Mouse (Mus musculus): Measurements from ENCODE around the gene Nap1l1. TPM values are rescaled to one million over a fixed set of nuclear protein-coding genes. Genes with fewer than 3 reads are reported as not detected.
"Not testable (repeated sequence)": the region's sequence is repeated elsewhere in the genome, so short reads cannot be mapped to it uniquely, and the experiment has no call there.

Gene Nap1l1
- polyA plus RNA-seq, 1 experiment from 2014 or later, result 407 TPM

- Histone ChIP-seq H3K4me3 (ENCODE audit: low read depth, low read length) (no peak overlapping the region), H3K36me3 (ENCODE audit: control insufficient read depth, insufficient read depth, low read length) (no peaks in the 10 kb centered on the region), H3K27me3 (ENCODE audit: control insufficient read depth, insufficient read depth, low read length) (no peaks in the 10 kb centered on the region), H3K9me3 (ENCODE audit: control insufficient read depth, low read length) (no peaks in the 10 kb centered on the region), H3K4me1 (replicated peaks; ENCODE audit: control insufficient read depth, insufficient read depth, low read length) (no peaks in the 10 kb centered on the region), H3K27ac (ENCODE audit: low read depth, low read length) (no peak overlapping the region), H3K4me2 (replicated peaks; ENCODE audit: low read depth, low read length) (no peak overlapping the region), H3K9ac (ENCODE audit: low read depth, low read length) (no peak overlapping the region)
- no peak for DNase-seq (ENCODE audit: low spot score)
- 81% methylated on average over 9 of the region's 9 CpGs for WGBS
- no peak for ATAC-seq (ENCODE audit: low FRiP score)
Measured at GRCm38 (mm10) chr10:111471166-111471565, 1.9 kb upstream of the Nap1l1 start.

- Histone ChIP-seq H3K27ac (ENCODE audit: low read depth, low read length) (peak overlapping the region; percentile 96), H3K36me3 (ENCODE audit: control insufficient read depth, insufficient read depth, low read length) (no peaks in the 10 kb centered on the region), H3K9me3 (ENCODE audit: control insufficient read depth, low read length) (no peaks in the 10 kb centered on the region), H3K4me3 (ENCODE audit: low read depth, low read length) (peak overlapping the region; percentile 91), H3K4me2 (replicated peaks; ENCODE audit: low read depth, low read length) (peak overlapping the region; percentile 46), H3K4me1 (replicated peaks; ENCODE audit: control insufficient read depth, insufficient read depth, low read length) (peaks cover 4% of the 10 kb centered on the region), H3K27me3 (ENCODE audit: control insufficient read depth, insufficient read depth, low read length) (no peaks in the 10 kb centered on the region), H3K9ac (ENCODE audit: low read depth, low read length) (peak overlapping the region; percentile 94)
- ATAC-seq (ENCODE audit: low FRiP score) (peak; percentile 80), DNase-seq (ENCODE audit: low spot score) (peak; percentile 78)
- under 1% methylated on average over 32 of the region's 58 CpGs for WGBS
Measured at GRCm38 (mm10) chr10:111473511-111474371, 718 bp downstream of the Nap1l1 start.

GRCm38 (mm10) chr10:111476301-111476700, 3.3 kb downstream of the Nap1l1 start:
- Histone ChIP-seq H3K4me3 (ENCODE audit: low read depth, low read length) (no peak overlapping the region), H3K4me2 (replicated peaks; ENCODE audit: low read depth, low read length) (0 out of 2 replicates have a peak overlapping the region, but pooled peaks have one; percentile 6), H3K4me1 (replicated peaks; ENCODE audit: control insufficient read depth, insufficient read depth, low read length) (peaks cover 4% of the 10 kb centered on the region), H3K27ac (ENCODE audit: low read depth, low read length) (no peak overlapping the region), H3K36me3 (ENCODE audit: control insufficient read depth, insufficient read depth, low read length) (no peaks in the 10 kb centered on the region), H3K9me3 (ENCODE audit: control insufficient read depth, low read length) (no peaks in the 10 kb centered on the region), H3K9ac (ENCODE audit: low read depth, low read length) (no peak overlapping the region), H3K27me3 (ENCODE audit: control insufficient read depth, insufficient read depth, low read length) (no peaks in the 10 kb centered on the region)
- DNase-seq (ENCODE audit: low spot score) (no peak), ATAC-seq (ENCODE audit: low FRiP score) (no peak)
- WGBS, result 55% methylated on average over 4 of the region's 4 CpGs

- ATAC-seq (ENCODE audit: low FRiP score) (no peak), DNase-seq (ENCODE audit: low spot score) (no peak)
- Histone ChIP-seq H3K36me3 (ENCODE audit: control insufficient read depth, insufficient read depth, low read length) (no peaks in the 10 kb centered on the region), H3K4me2 (replicated peaks; ENCODE audit: low read depth, low read length) (no peak overlapping the region), H3K27ac (ENCODE audit: low read depth, low read length) (no peak overlapping the region), H3K4me1 (replicated peaks; ENCODE audit: control insufficient read depth, insufficient read depth, low read length) (peaks cover 4% of the 10 kb centered on the region), H3K9me3 (ENCODE audit: control insufficient read depth, low read length) (no peaks in the 10 kb centered on the region), H3K9ac (ENCODE audit: low read depth, low read length) (no peak overlapping the region), H3K27me3 (ENCODE audit: control insufficient read depth, insufficient read depth, low read length) (no peaks in the 10 kb centered on the region), H3K4me3 (ENCODE audit: low read depth, low read length) (no peak overlapping the region)
- WGBS, result 90% methylated on average over 6 of the region's 6 CpGs
Measured at GRCm38 (mm10) chr10:111476989-111477510, 4.0 kb downstream of the Nap1l1 start.

- WGBS, result 83% methylated on average over 5 of the region's 5 CpGs
- ATAC-seq (ENCODE audit: low FRiP score), result no peak
Measured at GRCm38 (mm10) chr10:111479599-111479998, 6.6 kb downstream of the Nap1l1 start.

GRCm38 (mm10) chr10:111482654-111483053, 9.6 kb downstream of the Nap1l1 start:
- Histone ChIP-seq H3K4me3 (ENCODE audit: low read depth, low read length) (no peak overlapping the region), H3K27me3 (ENCODE audit: control insufficient read depth, insufficient read depth, low read length) (no peaks in the 10 kb centered on the region), H3K27ac (ENCODE audit: low read depth, low read length) (no peak overlapping the region), H3K9ac (ENCODE audit: low read depth, low read length) (no peak overlapping the region), H3K4me1 (replicated peaks; ENCODE audit: control insufficient read depth, insufficient read depth, low read length) (no peaks in the 10 kb centered on the region), H3K4me2 (replicated peaks; ENCODE audit: low read depth, low read length) (no peak overlapping the region), H3K36me3 (ENCODE audit: control insufficient read depth, insufficient read depth, low read length) (no peaks in the 10 kb centered on the region), H3K9me3 (ENCODE audit: control insufficient read depth, low read length) (no peaks in the 10 kb centered on the region)
- no peak for ATAC-seq (ENCODE audit: low FRiP score)
- 95% methylated on average over 2 of the region's 2 CpGs for WGBS
- DNase-seq (ENCODE audit: low spot score), result no peak

More at GRCm38 (mm10) chr10:111479599-111479998, 6.6 kb downstream of the Nap1l1 start:
- Histone ChIP-seq H3K4me1 (replicated peaks; ENCODE audit: control insufficient read depth, insufficient read depth, low read length) (peaks cover 4% of the 10 kb centered on the region), H3K9me3 (ENCODE audit: control insufficient read depth, low read length) (no peaks in the 10 kb centered on the region), H3K4me3 (ENCODE audit: low read depth, low read length) (no peak overlapping the region), H3K9ac (ENCODE audit: low read depth, low read length) (no peak overlapping the region), H3K27me3 (ENCODE audit: control insufficient read depth, insufficient read depth, low read length) (no peaks in the 10 kb centered on the region), H3K4me2 (replicated peaks; ENCODE audit: low read depth, low read length) (no peak overlapping the region), H3K36me3 (ENCODE audit: control insufficient read depth, insufficient read depth, low read length) (no peaks in the 10 kb centered on the region), H3K27ac (ENCODE audit: low read depth, low read length) (no peak overlapping the region)
- no peak for DNase-seq (ENCODE audit: low spot score)

GRCm38 (mm10) chr10:111484079-111484478, 11.1 kb downstream of the Nap1l1 start:
- ATAC-seq (ENCODE audit: low FRiP score) (no peak), DNase-seq (ENCODE audit: low spot score) (no peak)
- no peaks in the 10 kb centered on the region for H3K36me3 ChIP-seq (ENCODE audit: control insufficient read depth, insufficient read depth, low read length)
- H3K4me1 ChIP-seq (replicated peaks; ENCODE audit: control insufficient read depth, insufficient read depth, low read length), result no peaks in the 10 kb centered on the region
- no peak overlapping the region for H3K27ac ChIP-seq (ENCODE audit: low read depth, low read length)
- H3K9ac ChIP-seq (ENCODE audit: low read depth, low read length), result no peak overlapping the region
- H3K27me3 ChIP-seq (ENCODE audit: control insufficient read depth, insufficient read depth, low read length), result no peaks in the 10 kb centered on the region
- no peak overlapping the region for H3K4me2 ChIP-seq (replicated peaks; ENCODE audit: low read depth, low read length)
- 90% methylated on average over 5 of the region's 5 CpGs for WGBS
- H3K9me3 ChIP-seq (ENCODE audit: control insufficient read depth, low read length), result no peaks in the 10 kb centered on the region
- H3K4me3 ChIP-seq (ENCODE audit: low read depth, low read length), result no peak overlapping the region

- Histone ChIP-seq H3K4me1 (replicated peaks; ENCODE audit: control insufficient read depth, insufficient read depth, low read length) (no peaks in the 10 kb centered on the region), H3K9me3 (ENCODE audit: control insufficient read depth, low read length) (no peaks in the 10 kb centered on the region), H3K27me3 (ENCODE audit: control insufficient read depth, insufficient read depth, low read length) (no peaks in the 10 kb centered on the region), H3K9ac (ENCODE audit: low read depth, low read length) (no peak overlapping the region), H3K4me3 (ENCODE audit: low read depth, low read length) (no peak overlapping the region), H3K36me3 (ENCODE audit: control insufficient read depth, insufficient read depth, low read length) (0 out of 2 replicates have a peak, but pooled peaks cover 11% of the 10 kb centered on the region), H3K27ac (ENCODE audit: low read depth, low read length) (no peak overlapping the region), H3K4me2 (replicated peaks; ENCODE audit: low read depth, low read length) (no peak overlapping the region)
- 84% methylated on average over 2 of the region's 2 CpGs for WGBS
- DNase-seq (ENCODE audit: low spot score) (no peak), ATAC-seq (ENCODE audit: low FRiP score) (no peak)
Measured at GRCm38 (mm10) chr10:111488793-111489192, 15.8 kb downstream of the Nap1l1 start.

- whole genome bisulfite sequencing, result 96% methylated on average over 4 of the region's 4 CpGs
- not testable (repeated sequence) for DNase-seq (ENCODE audit: low spot score); H3K4me1 ChIP-seq (replicated peaks; ENCODE audit: control insufficient read depth, insufficient read depth, low read length); H3K27ac ChIP-seq (ENCODE audit: low read depth, low read length); H3K4me3 ChIP-seq (ENCODE audit: low read depth, low read length); H3K9me3 ChIP-seq (ENCODE audit: control insufficient read depth, low read length); H3K4me2 ChIP-seq (replicated peaks; ENCODE audit: low read depth, low read length); H3K9ac ChIP-seq (ENCODE audit: low read depth, low read length); H3K27me3 ChIP-seq (ENCODE audit: control insufficient read depth, insufficient read depth, low read length); ATAC-seq (ENCODE audit: low FRiP score)
- 0 out of 2 replicates have a peak, but pooled peaks cover 11% of the 10 kb centered on the region for H3K36me3 ChIP-seq (ENCODE audit: control insufficient read depth, insufficient read depth, low read length)
Measured at GRCm38 (mm10) chr10:111490079-111490478, 17.1 kb downstream of the Nap1l1 start.
